Mouse (Mus musculus): ENCODE measurements around the gene Gtf2f2.
"Not testable (repeated sequence)": the region's sequence is repeated elsewhere in the genome, so short reads cannot be mapped to it uniquely, and the experiment has no call there.

Gtf2f2 gene

DNA sequence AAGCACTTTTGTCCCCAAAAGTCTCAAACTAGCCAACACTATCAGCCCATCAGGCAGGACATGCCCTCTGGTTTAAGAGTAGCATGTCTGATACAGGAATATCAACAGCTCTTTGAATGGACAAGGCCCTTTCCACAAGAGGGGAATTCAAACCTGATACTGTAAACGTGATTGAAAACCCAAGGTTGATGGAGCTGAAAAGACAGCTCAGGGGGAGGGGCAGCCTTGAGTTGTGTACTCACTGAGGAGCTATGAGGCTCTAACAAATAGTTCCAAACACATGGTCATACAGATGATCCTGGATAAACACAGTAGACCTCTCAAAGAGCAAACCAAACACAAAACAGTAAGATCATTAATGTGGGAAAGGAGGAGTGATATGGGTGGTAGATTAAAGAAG lies 12.6 kb downstream of the Gtf2f2 start:
- no peak for DNase-seq (ENCODE audit: low read depth, low spot score)

DNA sequence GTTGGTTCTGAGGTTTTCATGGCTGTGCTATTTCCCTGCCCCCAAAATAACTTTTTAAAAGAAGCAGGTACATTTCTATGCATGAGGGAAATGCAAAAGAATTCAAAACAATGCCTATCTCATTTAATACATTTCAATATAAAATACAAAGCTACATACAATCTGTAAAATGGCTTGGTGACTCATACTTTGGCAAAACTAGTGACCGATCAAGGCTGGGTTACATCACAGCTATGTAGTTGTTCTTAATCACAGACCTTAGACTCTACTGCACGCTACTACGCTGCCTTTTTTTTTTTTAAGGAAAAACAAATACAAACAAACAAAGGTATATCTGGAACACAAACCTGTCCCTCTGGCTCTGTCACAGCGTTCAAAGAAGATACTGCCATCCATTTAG lies 18.3 kb downstream of the Gtf2f2 start:
- no peak for DNase-seq (ENCODE audit: low read depth, low spot score)

DNA sequence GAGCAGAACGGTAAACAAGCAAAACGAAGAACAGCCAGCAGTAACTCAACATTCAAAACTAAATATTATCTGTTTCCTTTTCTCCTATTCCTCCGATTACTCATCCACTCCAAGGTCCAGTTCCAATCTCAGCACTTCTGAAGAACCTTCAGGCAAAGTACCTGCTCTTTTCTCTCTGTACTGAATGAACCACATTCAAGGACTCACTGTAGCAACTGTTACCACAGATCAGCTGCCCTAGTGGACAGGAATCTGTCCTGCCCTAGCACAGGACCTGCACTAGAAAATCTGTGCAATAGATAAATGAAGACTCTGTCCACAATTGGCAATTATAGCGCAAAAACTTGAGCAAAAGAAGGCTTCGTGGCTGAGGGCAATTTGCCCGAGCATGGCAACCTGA lies 19.7 kb downstream of the Gtf2f2 start:
- no peak for DNase-seq (ENCODE audit: low read depth, low spot score)

DNA sequence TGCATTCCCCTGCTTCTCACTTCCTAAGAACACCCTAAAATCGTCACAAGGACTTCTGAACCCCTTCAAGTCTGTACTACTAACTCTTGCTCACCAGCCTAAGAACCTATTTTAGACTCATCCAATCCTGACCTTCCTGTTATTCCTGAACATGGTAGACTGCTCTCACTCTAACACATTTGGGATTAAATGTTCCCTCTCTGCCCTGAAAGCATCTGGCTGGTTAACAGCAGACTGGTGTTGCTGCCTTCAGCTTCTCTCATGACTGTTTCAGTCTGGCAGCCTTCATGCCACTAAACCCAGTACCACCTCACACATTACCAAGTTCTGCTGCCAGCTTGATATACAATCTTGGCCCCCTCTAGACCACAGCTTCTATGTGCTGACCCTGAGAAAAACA lies 21.5 kb downstream of the Gtf2f2 start:
- DNase-seq (ENCODE audit: low read depth, low spot score): no peak

DNA sequence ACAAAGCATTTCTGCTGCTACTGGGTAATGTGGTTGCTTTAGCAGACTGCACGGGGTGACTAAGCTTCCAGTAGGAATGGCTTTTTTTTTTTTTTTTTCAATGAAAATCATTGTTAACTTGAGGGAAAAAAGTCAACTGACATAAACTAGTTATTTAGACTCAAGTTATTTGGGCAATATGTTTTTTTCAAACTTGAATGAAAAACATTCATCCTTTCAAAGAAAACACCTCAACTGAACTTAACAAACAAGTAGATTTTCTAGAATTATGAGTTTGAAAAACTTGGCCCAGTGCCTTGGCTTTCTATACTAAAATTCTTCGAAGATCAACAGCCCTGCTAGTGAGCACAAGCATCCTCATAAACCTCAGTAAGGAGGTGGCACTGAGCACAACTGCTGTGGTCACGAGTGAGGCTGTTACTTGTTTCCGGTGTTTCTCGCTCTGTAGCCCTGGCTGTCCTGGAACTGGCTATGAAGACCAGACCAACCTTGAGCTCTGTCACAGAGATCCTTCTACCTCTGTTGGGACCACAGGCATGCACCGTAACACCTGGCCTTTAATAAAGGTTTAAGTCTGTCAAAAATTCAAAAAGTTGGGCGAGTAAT lies 23.7 kb downstream of the Gtf2f2 start:
- no peak for DNase-seq (ENCODE audit: low read depth, low spot score)

DNA sequence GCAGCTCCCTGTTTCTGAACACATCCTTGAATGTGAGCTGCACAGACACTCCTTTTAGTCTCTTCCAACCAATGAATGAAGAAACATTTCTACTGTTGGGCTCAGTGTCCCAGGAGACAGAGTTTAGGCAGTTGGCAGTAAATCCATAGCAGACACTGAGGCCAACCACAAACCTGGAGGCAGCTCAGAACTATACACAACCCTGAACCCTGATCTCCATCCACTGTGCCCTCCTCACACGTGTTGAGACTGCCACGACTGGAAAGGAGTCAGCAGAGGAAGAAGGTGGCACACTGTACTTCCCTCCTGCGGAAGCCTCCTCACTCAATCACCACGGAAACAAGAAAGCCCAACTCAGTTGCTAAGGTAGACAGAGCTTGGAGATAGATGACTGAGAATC lies 25.6 kb downstream of the Gtf2f2 start:
- no peak for DNase-seq (ENCODE audit: low read depth, low spot score)

DNA sequence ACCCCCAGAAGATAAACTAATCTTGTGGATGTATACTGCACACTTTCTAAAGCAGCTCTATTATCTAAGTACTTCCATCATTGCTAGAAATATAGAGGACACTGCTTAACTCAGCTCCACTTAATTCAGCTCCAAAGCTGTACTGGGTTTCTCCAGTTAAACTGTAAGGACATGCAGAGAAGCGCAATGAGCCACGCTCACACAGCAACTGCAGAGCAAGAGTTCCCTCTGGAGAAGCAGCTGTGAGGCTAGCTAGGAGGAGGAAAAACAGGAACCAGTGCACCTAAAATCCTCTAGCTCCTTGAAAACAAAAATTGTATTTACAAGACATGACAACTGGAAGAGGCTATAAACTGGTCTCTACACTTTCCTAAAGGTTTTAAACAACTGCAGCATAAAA lies 26.8 kb downstream of the Gtf2f2 start:
- no peak for DNase-seq (ENCODE audit: low read depth, low spot score)

DNA sequence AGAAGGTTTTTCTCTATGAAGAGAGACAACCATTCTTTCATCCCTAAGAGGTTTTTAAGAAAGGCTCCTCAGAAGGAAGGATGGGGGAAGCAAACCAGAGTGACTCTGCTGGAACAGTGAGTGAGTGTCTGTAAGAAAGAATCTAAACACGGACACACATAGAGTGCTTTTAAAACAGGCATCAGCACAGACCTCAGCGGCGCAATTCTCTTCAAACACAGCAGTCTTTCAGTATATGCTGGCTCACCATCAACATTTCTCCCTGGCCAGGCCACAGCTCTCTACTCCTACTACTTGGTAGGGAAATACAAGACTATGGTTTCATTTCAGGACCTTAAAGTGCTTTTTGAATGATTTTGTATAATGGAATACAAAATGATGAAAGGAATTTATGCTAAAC lies 29.4 kb downstream of the Gtf2f2 start:
- no peak for DNase-seq (ENCODE audit: low read depth, low spot score)

DNA sequence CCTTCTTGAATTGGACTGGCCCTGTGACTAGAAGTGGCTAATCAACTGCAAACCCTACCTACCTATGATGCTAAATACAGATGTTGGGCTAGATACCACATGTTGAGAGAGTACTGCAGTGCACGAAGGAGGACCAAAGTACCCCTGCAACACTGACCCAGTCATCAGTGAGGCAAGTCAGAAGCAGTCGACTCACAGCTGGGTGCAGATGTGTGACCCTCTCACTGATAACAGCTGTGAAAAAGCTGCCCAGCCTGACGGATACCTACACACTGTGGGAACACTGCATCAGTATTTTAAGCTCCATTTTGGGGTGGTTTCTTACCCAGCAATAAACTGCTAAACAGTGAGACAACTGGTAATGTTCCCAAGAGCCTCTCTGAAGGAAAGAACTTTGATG lies 34.6 kb downstream of the Gtf2f2 start:
- DNase-seq (ENCODE audit: low read depth, low spot score): no peak

DNA sequence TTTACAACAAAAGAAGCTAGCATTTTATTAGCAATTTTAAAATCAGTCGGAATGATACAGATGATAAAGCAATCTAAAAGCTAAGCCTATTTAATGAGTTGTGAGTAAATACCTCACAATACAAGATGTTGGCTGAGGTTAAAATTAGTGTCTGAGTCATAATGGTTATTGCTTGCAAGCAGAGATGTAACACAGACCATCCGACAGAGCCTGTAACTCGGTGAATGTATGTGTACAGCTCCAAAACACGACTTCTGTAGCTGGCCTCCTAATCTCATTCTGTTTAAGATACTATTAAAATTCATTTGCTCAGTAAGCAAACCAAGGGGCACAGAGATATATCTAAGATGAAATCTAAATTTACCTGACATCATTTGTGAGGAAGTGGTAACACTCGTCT lies 43.4 kb downstream of the Gtf2f2 start:
- DNase-seq (ENCODE audit: low read depth, low spot score): no peak

DNA sequence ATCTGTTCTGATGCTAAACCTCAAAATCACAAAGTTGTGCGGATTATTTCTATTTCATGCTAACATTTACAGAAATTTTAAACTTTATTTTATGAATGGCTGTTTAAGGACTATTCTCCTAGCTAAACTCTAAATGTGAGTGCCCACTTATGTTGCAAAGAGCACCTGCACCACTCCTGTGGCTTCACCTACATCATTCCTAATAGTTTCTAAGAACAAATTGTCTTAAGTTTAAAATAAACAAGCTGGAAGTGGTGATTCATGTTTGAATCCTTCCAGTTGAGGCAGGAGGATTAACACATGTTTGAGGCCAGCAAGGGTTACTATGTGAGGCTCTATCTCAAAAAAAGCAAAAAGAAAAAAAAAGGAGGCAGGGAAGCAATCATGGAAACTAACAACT lies 46.2 kb downstream of the Gtf2f2 start:
- no peak for DNase-seq (ENCODE audit: low read depth, low spot score)

DNA sequence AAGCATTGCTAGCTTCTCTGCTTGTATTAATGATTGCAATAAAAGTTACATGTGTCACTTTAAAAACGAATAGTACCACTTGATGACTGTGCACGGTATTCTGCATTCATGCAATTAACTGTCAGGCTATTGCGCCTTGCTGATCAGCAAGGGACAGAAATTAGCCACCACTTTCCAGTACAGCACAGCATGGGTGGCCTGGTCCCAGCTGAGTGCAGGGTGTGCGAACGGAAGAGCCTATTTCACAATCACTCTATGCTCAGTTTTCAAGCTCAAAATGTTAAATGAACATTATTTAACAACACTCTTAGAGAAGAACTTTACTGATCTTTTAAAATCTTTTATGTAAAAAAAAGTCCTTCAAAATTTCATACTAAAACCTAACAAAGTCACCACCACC lies 46.7 kb downstream of the Gtf2f2 start:
- DNase-seq (ENCODE audit: low read depth, low spot score): no peak

DNA sequence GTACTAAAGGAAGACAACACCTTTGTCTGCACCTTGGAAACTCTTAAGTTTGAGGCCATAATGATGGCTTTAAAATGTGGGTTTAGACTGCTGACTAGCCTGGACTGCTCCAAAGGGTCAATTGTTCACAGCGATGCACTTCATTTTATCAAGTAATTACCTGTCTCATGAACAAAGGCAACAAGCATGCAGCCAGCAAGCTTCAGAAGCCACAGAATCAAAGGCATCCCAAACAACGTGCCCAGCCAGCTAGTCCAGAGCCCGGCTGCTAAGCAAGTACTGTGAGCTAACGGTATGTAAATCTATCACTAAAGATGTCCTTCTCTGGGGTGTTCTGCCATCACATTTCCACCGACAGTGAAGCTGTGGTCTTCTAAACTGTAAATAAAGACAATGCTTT lies 47.5 kb downstream of the Gtf2f2 start:
- no peak for DNase-seq (ENCODE audit: low read depth, low spot score)

DNA sequence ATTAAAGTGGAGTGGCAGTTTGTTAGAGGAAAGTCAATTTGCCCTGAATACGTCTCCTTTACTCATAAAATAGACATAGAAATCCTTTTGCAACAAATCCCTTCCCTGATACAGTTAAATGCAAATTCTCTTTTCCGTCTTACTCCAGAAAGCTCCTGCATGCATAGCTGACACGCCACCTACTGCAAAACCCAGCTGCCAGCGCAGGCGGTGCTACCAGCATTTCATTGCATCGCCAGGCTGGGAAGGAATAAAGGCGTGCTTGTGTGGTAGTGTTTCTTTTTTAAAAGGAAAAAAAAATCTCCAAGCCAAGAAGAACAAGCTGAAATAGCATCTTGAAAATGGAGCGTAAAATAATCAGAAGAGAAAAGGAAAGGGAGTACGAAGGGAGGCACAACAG lies 48.4 kb downstream of the Gtf2f2 start:
- no peak for DNase-seq (ENCODE audit: low read depth, low spot score)

DNA sequence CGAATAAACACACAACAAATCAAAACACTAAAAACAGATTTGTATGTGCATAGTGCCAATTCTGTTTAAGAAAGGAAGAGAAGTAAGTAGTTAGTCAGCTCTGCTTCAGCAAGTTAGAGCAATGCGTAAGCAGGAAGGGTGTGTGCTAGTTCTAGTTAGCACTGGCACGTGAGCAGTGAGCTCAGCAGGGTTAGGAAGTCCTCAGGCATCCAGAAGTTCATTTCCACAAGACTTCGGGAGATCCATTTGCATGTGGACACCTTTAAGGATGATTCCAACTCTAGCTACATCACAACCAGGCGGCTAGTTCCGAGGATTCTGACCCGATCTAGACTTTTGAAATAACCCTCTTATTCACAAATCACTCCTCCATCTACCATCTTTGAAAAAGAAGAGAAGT lies 55.9 kb downstream of the Gtf2f2 start, which contains the start of gene Kctd4:
TSS of gene Kctd4 (plus strand) at position 244 of the 400 bp plus-strand sequence.
- no peak for DNase-seq (ENCODE audit: low read depth, low spot score)

DNA sequence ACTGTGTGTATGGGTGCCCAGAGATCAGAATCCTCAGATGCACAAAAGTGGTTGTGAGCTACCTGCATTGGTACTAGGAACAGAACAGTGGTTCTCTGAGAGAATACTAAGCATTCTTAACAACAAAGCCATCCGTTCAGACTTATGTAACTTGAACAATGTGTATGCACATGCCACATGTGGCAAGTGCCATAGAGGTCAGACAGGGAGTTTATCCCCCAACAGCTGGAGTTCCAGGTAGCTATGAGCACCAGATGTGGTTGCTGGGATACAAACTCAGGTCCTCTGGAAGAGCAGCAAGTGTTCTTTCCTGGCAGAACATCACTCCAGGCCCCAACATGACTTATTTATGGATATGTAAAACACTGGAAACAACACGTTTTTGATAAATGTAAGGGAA lies 57.7 kb downstream of the Gtf2f2 start:
- no peak for DNase-seq (ENCODE audit: low read depth, low spot score)

DNA sequence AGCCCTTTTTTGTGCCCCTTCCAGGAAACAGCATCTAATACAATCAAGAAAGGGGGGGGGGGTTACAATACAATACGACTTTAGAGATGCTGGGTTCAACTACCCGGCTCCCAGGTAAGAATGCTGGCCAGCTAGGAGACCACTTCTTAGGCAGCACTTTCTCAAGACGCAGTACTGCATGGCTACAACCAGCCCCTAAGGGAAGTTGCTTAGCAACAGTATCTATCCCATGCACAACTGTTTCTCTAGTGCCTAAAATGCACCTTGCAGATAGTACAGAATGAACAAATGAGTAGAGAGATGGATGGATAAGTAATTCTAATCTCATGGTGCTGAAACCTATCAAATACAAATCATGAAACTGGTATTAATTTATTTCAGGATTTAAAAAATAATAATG lies 63.0 kb downstream of the Gtf2f2 start:
- DNase-seq (ENCODE audit: low read depth, low spot score): no peak

DNA sequence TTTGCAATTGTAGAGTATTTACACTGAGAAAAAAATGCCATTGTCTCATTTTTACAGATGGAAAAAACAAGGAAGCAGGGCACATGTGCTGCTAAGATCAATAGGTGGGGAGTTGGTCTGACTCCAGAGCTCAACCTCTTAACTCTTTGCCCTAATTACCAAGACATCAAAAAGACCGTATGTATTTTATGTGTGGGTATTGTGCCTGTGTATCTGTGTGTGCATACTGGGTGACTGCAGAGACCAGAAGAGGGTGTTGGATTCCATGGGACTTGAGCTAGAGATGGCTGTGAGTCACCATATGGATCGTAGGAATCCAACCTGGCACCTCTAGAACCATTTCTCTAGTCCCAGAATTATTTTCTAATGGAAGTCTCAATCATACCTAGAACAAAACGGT lies 68.3 kb downstream of the Gtf2f2 start:
- DNase-seq (ENCODE audit: low read depth, low spot score): no peak

DNA sequence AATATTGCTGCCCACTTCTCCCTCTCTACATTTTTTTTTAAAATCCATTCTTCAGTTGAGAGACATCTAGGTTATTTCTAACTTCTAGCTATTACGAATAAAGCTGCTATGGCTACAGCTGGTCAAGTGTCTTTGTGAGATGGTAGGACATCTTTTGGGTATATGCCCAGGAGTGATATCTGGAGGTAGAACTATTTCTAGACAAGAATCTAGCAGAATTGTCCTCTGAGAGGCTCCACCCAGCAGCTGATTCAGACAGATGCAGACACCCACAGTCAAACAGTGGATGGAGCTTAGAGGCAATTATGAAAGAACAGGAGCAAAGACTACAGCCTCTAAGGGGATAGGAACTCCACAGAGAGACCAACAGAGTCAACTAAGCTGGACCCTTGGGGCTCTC lies 69.2 kb downstream of the Gtf2f2 start:
- DNase-seq (ENCODE audit: low read depth, low spot score): no peak

DNA sequence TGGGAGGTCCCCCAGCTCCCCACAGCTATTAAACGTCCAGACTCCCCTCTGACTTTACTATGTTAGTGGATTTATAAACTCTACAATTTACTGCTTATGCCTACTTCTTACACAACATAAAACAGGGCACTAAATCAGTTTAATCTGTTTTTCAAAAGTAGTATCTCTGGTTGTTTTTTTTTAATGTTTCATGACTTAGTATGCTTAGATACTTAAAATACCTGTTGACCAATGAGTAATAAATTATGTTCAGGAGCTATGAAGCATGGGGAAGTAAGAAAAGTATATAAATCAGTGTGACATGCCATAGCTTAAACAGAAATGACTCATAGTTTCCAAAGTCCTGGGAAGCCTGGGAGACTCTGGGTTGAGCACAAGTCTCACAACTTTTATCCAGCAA lies 73.0 kb downstream of the Gtf2f2 start:
- DNase-seq (ENCODE audit: low read depth, low spot score): no peak

DNA sequence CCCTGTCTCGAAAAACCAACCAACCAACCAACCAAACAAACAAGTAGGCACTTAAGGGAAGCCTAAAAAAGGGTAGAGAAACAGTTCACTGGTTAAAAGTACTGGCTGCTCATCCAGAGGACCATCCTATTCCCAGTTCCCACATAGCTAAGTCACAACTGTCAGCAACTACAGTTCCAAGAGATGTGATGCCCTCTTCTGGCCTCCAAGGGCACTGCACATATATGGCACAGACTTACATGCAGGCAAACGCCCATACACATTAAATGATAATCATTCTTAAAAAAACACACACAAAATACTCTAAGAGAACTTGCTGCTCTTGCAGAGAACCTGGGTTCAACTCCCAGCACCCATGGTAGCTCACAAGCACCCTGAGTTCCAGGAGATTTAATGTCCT lies 76.3 kb downstream of the Gtf2f2 start:
- DNase-seq (ENCODE audit: low read depth, low spot score): no peak

DNA sequence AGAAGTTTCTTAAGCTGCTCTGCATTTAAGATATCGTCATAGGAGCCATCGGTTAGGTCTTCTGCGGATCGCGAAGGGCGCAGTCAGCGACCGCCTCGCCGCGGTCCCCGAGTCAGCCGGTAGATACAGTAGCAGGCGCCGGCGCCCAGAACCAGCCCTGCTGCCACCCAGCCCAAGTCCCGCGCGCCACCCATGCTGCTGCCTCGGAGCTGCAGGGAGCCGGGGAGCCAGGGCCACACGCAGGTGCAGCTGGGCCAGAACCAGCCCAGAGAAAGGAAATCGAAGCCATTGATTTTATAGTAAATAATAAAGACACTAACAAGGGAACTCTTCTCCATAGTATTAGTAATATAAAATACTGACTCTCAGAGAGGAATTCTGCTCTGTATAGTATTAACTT lies 79.4 kb downstream of the Gtf2f2 start:
- DNase-seq (ENCODE audit: low read depth, low spot score): no peak

DNA sequence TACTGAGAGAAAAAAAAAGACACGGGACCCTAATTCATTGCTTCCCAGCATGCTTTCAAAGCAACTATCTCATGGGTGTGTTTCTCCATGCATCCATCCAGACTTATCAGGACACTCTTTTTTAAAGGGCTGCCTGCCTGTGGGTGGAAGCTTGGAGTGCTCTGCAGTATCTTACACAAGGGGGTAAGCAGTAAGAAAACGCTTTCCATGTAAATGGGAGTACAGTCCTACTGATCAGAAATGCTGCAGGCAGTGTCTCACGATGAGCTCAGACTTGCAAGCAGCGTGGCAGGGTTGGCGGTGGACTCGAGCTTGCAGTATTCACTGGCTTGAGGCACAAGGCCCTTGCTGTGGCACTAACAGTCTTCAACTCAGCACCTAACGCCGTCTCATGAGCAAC lies 81.0 kb downstream of the Gtf2f2 start:
- not testable (repeated sequence) for DNase-seq (ENCODE audit: low read depth, low spot score)

DNA sequence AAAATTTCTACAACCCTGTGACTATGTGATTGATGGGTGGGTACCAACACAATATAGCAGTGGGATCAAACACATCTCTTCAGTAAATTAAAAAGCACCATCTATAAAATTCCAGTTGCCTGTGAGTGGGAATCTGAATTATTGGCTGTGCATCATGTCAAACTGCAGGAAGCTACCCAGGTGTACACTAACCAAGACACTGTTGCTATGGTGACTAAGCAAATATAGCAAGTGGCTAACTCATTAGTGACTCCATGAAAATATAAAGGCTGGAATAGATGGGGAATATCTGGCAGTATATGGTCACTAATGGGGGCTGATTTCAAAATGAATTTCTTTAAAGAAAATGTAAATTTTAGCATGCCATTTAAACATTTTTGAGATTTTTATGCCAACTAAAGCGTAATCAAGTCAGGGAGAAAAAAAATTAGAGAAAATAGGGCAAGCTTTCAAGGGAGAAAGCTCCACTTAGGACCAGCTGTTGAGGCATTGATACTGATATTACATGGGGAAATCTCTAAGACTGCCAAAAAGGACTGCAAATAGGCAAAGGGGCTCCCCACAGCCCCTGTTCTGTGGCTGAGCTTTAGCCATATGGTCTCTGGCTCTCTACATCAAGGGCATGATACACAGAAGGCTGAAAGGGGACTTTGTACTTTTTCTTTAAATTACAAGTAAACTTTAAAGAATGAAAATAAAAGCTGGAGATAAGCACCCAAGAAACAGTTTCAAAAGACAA lies 87.2 kb downstream of the Gtf2f2 start:
- DNase-seq (ENCODE audit: low read depth, low spot score): no peak

All from retina, postnatal 7 days (tissue).